Mouse (Mus musculus) forebrain, embryonic 14.5 days (tissue): ENCODE data around the gene Gpd2. TPM values are rescaled to one million over a fixed set of nuclear protein-coding genes. Genes with fewer than 3 reads are reported as not detected.

Experiments
- ATAC-seq: fragments of 200-750 bp; cut with Nextera tagmentation; 2 replicates; pipeline ENCODE4 v1.8.0; 2017; ENCODE audit warnings: mild to moderate bottlenecking, moderate library complexity
- DNase-seq: peaks from one replicate; pipeline ENCODE4 v3.0.0-alpha.2; 2015; ENCODE audit warnings: low spot score
- H3K27ac ChIP-seq: fragments of 300-500 bp; sonication (generic); 2 replicates; pipeline ENCODE4 v1.5.1; 2014; ENCODE audit warnings: low read depth, mild to moderate bottlenecking, control low read depth, low read length, moderate library complexity
- H3K27me3 ChIP-seq: fragments of 300-500 bp; sonication (generic); replicated peaks from 2 replicates; pipeline ENCODE4 v1.6.1; 2014; ENCODE audit warnings: low read length, control low read depth, mixed read lengths; ENCODE audit not compliant: control insufficient read depth, insufficient read depth
- H3K36me3 ChIP-seq: fragments of 300-500 bp; sonication (generic); 2 replicates; pipeline ENCODE4 v1.6.1; 2014; ENCODE audit warnings: low read length, control low read depth; ENCODE audit not compliant: control insufficient read depth, insufficient read depth
- H3K4me1 ChIP-seq: fragments of 300-500 bp; sonication (generic); 2 replicates; pipeline ENCODE4 v1.6.1; 2014; ENCODE audit warnings: antibody characterized with exemption, low read length, control low read depth; ENCODE audit not compliant: control insufficient read depth, insufficient read depth
- H3K4me2 ChIP-seq: fragments of 300-500 bp; sonication (generic); 2 replicates; pipeline ENCODE4 v1.6.1; 2014; ENCODE audit warnings: mild to moderate bottlenecking, control low read depth, low read length
- H3K4me3 ChIP-seq: fragments of 300-500 bp; sonication (generic); 2 replicates; pipeline ENCODE4 v1.5.1; 2014; ENCODE audit warnings: low read depth, low read length, control low read depth
- H3K9ac ChIP-seq: fragments of 300-500 bp; sonication (generic); 2 replicates; pipeline ENCODE4 v1.6.1; 2014; ENCODE audit warnings: mild to moderate bottlenecking, low read length, control low read depth, moderate library complexity
- H3K9me3 ChIP-seq: fragments of 300-500 bp; sonication (generic); replicated peaks from 2 replicates; pipeline ENCODE4 v1.6.1; 2016; ENCODE audit warnings: low read length, control low read depth, mixed read lengths; ENCODE audit not compliant: control insufficient read depth
- WGBS: fragments of 180-500 bp; shearing (Covaris S2); extraction: QIAGEN DNeasy Blood & Tissue Kit; methylation state at CpG from one replicate; pipeline ENCODE4 v1.1.7; 2014; 5-methylcytosine and 5-hydroxymethylcytosine counted together
- polyA plus RNA-seq: library from polyadenylated mRNA; unstranded; fragments of >200 nt; fragmentation: Nextera tagmentation; extraction: Ambion mirVana; gene quantifications from 2 replicates; pipeline ENCODE4 v1.2.1, GENCODE M21; 2014

Gene Gpd2
- polyA plus RNA-seq, 1 experiment from 2014 or later = 17.8 TPM

DNA sequence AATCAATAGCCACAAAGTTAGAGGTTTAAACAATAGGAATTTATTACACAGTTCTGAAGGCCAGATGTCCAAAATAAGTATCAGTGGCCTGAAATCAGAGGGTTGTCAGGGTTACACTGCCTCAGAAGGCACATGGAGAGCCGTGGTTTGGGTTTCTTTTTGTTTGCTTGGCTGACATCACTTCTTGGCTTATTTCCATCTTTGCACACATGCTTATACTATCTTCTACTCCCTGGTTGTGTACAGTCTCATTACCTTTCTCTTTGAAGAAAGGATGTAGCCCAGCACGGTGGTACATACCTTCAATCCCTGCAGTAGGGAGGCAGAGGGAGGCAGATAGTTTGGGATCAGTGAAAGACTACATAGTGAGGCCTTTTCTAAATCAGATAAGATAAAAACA lies 12.2 kb upstream of the Gpd2 start:
- no peaks in the 10 kb centered on the region for H3K36me3 ChIP-seq
- no peaks in the 10 kb centered on the region for H3K9me3 ChIP-seq
- ATAC-seq (peak; percentile 81; the same call in 1 of the 2 replicates), DNase-seq (peak; percentile 63)
- H3K27ac ChIP-seq = no peak overlapping the region
- H3K4me3 ChIP-seq = no peak overlapping the region
- H3K27me3 ChIP-seq = 0 out of 2 replicates have a peak, but pooled peaks cover 3% of the 10 kb centered on the region
- no peaks in the 10 kb centered on the region for H3K4me1 ChIP-seq
- no peak overlapping the region for H3K4me2 ChIP-seq
- whole genome bisulfite sequencing = 18% methylated on average over 2 of the region's 2 CpGs
- H3K9ac ChIP-seq = no peak overlapping the region

DNA sequence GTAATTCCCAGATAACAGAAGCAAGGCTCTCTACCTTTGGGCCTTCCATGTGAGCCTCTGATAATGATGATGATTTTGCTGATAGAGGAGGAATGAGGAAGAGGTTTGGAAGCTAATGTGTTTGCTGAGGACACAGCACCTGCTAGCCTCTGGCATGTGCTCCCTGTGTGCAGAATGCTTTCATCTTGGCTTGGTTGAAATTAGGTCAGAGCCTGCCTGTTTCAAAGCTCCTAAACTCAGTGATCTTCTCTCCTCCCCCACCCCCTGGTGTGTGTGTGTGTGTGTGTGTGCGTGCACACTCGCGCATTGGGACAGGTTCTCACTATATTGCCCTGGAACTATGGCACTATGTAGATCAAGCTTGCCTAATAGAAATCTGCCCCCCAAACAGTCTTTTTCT lies 10.0 kb upstream of the Gpd2 start:
- Histone ChIP-seq H3K9ac (no peak overlapping the region), H3K4me3 (no peak overlapping the region), H3K27me3 (0 out of 2 replicates have a peak, but pooled peaks cover 3% of the 10 kb centered on the region), H3K27ac (no peak overlapping the region), H3K4me2 (no peak overlapping the region), H3K36me3 (no peaks in the 10 kb centered on the region), H3K9me3 (no peaks in the 10 kb centered on the region), H3K4me1 (no peaks in the 10 kb centered on the region)
- DNase-seq (no peak), ATAC-seq (no peak)
- WGBS = 86% methylated on average over 3 of the region's 3 CpGs

GRCm38 (mm10) chr2:57229647-57230240 lies 7.7 kb upstream of the Gpd2 start:
- no peak overlapping the region for H3K9ac ChIP-seq
- H3K27ac ChIP-seq = no peak overlapping the region
- ATAC-seq = no peak
- H3K27me3 ChIP-seq = no peaks in the 10 kb centered on the region
- WGBS = 69% methylated on average over 4 of the region's 4 CpGs
- no peaks in the 10 kb centered on the region for H3K4me1 ChIP-seq
- no peaks in the 10 kb centered on the region for H3K36me3 ChIP-seq
- H3K4me3 ChIP-seq = no peak overlapping the region
- no peaks in the 10 kb centered on the region for H3K9me3 ChIP-seq
- no peak for DNase-seq
- H3K4me2 ChIP-seq = no peak overlapping the region

DNA sequence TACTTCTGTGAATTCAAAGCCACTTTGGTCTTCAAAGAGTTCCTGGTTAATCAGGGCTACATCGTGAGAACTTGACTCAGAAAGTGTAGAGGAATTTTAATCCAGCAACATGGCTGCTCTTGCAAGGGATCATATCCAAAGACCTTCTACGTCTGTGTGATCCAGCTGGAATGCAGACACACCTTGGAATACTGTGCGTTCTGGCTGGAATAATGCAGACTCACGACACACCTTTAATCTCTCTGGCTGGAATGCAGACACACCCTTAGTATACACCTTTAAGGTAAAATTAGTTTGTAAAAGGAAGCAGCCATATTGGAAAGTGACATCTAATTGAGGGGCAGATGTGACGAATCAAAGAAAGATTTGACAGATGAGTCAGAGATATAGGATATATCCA lies 6.0 kb upstream of the Gpd2 start:
- Histone ChIP-seq H3K9ac (no peak overlapping the region), H3K27ac (no peak overlapping the region), H3K9me3 (no peaks in the 10 kb centered on the region), H3K36me3 (no peaks in the 10 kb centered on the region), H3K4me2 (no peak overlapping the region), H3K27me3 (no peaks in the 10 kb centered on the region), H3K4me3 (no peak overlapping the region), H3K4me1 (no peaks in the 10 kb centered on the region)
- ATAC-seq (no peak), DNase-seq (no peak)
- 82% methylated on average over 5 of the region's 5 CpGs for WGBS

DNA sequence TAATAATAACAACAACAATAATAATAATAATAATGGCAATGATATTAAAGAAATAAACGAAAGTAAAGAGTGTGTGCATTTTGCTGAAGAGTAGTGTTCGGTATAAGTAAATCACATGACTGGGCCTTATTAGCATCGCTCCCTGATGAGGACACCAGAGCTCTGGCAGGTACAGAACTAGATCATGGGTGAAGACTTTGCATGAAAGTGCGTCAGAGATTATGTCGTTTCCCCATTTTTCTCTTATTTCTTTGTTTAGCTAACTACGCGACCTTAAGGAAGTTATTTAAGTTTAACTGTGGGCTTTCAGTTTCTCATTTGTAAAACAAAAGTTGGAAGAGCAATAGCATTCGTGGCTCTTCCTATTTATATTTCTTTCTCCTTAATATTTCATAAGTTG lies 5.1 kb upstream of the Gpd2 start:
- H3K9me3 ChIP-seq = no peaks in the 10 kb centered on the region
- WGBS = 91% methylated on average over 8 of the region's 8 CpGs
- no peak for ATAC-seq
- no peaks in the 10 kb centered on the region for H3K27me3 ChIP-seq
- no peak overlapping the region for H3K27ac ChIP-seq
- no peak overlapping the region for H3K9ac ChIP-seq
- H3K36me3 ChIP-seq = no peaks in the 10 kb centered on the region
- no peak overlapping the region for H3K4me2 ChIP-seq
- H3K4me3 ChIP-seq = no peak overlapping the region
- no peak for DNase-seq
- peaks cover 4% of the 10 kb centered on the region for H3K4me1 ChIP-seq

DNA sequence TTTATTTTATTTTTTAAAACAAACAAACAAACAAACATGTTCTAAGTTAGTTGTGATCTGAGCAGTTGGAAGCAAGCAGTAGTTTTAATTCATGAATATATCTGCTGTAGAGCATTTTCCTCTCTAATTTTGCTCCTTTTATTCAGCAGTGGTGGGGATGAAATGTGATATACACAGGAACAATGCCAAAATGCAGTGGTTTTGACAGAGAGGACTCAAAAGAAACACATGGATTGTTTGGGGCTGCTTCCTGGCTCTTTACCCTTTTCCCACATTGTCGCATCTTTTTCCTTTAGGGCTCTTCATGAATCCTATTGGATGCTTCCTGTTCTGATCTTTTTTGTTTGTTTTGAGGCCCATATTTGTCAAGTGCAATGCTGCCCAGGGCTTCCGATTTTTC lies 1.2 kb upstream of the Gpd2 start:
- DNase-seq (no peak), ATAC-seq (no peak)
- Histone ChIP-seq H3K4me3 (no peak overlapping the region), H3K4me2 (no peak overlapping the region), H3K27ac (no peak overlapping the region), H3K4me1 (peaks cover 9% of the 10 kb centered on the region), H3K27me3 (0 out of 2 replicates have a peak, but pooled peaks cover 4% of the 10 kb centered on the region), H3K36me3 (no peaks in the 10 kb centered on the region), H3K9me3 (no peaks in the 10 kb centered on the region), H3K9ac (no peak overlapping the region)
- WGBS = 86% methylated on average over 2 of the region's 2 CpGs

DNA sequence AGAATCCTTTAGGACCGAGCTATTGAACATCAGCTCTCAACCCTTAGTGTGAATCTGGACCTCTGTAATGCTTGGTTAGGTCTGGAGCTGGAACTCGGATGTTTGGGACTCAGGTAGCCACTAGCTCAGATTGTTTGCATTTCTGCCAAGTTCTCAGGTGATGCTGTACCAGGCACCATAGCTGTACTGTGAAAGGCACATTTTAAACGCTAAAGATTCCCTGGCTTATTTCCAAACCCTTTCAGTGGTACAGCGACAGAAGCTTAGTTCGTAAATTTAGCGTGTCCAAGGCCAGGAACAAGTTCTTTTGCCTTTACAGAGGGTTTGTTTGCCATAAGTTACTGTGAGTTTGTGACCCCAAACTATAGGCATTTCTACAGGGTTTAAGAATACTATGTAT lies 409 bp upstream of the Gpd2 start:
- Histone ChIP-seq H3K27me3 (0 out of 2 replicates have a peak, but pooled peaks cover 4% of the 10 kb centered on the region), H3K4me2 (peak overlapping the region; percentile 95), H3K9me3 (no peaks in the 10 kb centered on the region), H3K27ac (no peak overlapping the region), H3K9ac (no peak overlapping the region; the same call in 1 of the 2 replicates), H3K4me1 (peaks cover 9% of the 10 kb centered on the region), H3K36me3 (no peaks in the 10 kb centered on the region), H3K4me3 (no peak overlapping the region)
- no peak for ATAC-seq
- WGBS = 39% methylated on average over 6 of the region's 6 CpGs
- DNase-seq = peak; percentile 40

DNA sequence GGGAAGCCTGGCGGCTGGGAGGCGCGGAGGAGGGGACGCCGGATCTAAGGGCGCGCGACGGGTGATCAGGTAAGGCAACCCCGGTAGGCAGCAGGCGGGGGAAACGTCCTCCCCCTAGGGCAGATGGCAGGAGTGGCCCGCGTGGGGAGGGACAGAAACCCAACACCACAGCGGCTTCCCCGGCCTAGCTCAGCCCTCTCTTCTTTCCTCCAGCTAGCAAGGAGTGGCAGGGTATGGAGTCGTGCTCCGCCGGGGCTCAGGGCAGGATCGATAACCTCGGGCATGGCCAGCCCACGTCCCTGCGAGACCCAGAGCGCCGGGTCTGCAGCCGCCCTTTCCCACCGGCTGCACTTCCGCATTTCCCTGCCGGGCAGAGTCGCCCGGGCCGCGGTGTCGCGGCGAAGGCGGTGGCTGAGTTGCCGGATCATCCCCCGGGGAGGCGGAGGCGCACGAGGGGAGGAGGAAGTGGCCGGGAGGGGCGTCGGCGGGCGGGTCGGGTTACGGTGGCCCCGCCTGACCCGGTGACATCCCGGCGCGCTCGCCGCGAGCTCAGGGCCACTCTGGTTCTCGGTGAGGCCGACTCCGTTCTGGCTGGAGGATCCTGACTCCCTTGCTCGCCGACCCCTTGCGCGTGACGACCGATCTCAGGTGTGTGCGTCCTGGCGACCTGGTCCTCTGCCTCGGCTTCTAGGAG lies 632 bp downstream of the Gpd2 start:
- Histone ChIP-seq H3K27me3 (0 out of 2 replicates have a peak, but pooled peaks cover 4% of the 10 kb centered on the region), H3K4me1 (peaks cover 9% of the 10 kb centered on the region), H3K9ac (peak overlapping the region; percentile 83), H3K9me3 (no peaks in the 10 kb centered on the region), H3K27ac (peak overlapping the region; percentile 21; the same call in 1 of the 2 replicates), H3K36me3 (no peaks in the 10 kb centered on the region), H3K4me2 (peak overlapping the region; percentile 95), H3K4me3 (peak overlapping the region; percentile 72)
- 0% methylated on average over 40 of the region's 69 CpGs for WGBS
- ATAC-seq (peak; percentile 83), DNase-seq (peak; percentile 63)

- ATAC-seq (no peak), DNase-seq (peak; percentile 23)
- Histone ChIP-seq H3K4me1 (peaks cover 9% of the 10 kb centered on the region), H3K9me3 (no peaks in the 10 kb centered on the region), H3K27ac (no peak overlapping the region), H3K27me3 (0 out of 2 replicates have a peak, but pooled peaks cover 4% of the 10 kb centered on the region), H3K4me2 (peak overlapping the region; percentile 95), H3K9ac (peak overlapping the region; percentile 83), H3K4me3 (peak overlapping the region; percentile 72), H3K36me3 (no peaks in the 10 kb centered on the region)
- 3% methylated on average over 17 of the region's 17 CpGs for whole genome bisulfite sequencing
These were observed 1.3 kb downstream of the Gpd2 start for GRCm38 (mm10) chr2:57238614-57239165.
